Mouse (Mus musculus) liver, adult 2 months (tissue): ENCODE measurements around the gene Ssh2. TPM values are rescaled to one million over a fixed set of nuclear protein-coding genes. Genes with fewer than 3 reads are reported as not detected.

Experiments used
- DNase-seq: peaks from one replicate; pipeline ENCODE4 v3.0.0-alpha.2; 2011; ENCODE audit warnings: low read depth, low spot score; ENCODE audit errors: extremely low read depth
- H3K27ac ChIP-seq: fragments of 200-500 bp; replicated peaks from 2 replicates; pipeline ENCODE4 v1.5.1; 2012; ENCODE audit warnings: low read depth, mild to moderate bottlenecking, control low read depth, inconsistent platforms, low read length; ENCODE audit not compliant: insufficient read depth
- H3K27me3 ChIP-seq: fragments of 200-500 bp; 2 replicates; pipeline ENCODE4 v1.6.1; 2012; ENCODE audit warnings: mild to moderate bottlenecking, moderate library complexity, low read length, inconsistent platforms; ENCODE audit not compliant: control insufficient read depth, insufficient read depth
- H3K36me3 ChIP-seq: fragments of 200-500 bp; 2 replicates; pipeline ENCODE4 v1.6.1; 2012; ENCODE audit warnings: low read length, inconsistent platforms; ENCODE audit not compliant: control insufficient read depth, insufficient read depth
- H3K4me1 ChIP-seq: fragments of 200-500 bp; 2 replicates; pipeline ENCODE4 v1.6.1; 2011; ENCODE audit warnings: low read length; ENCODE audit not compliant: control insufficient read depth, insufficient read depth
- H3K4me3 ChIP-seq: fragments of 200-500 bp; 2 replicates; pipeline ENCODE4 v1.5.1; 2011; ENCODE audit warnings: low read depth, mild to moderate bottlenecking, control low read depth, low read length, moderate library complexity; ENCODE audit not compliant: insufficient read depth
- H3K79me2 ChIP-seq: fragments of 200-500 bp; 2 replicates; pipeline ENCODE4 v1.6.1; 2012; ENCODE audit warnings: inconsistent platforms, mild to moderate bottlenecking, low read length, moderate library complexity; ENCODE audit not compliant: control insufficient read depth, insufficient read depth
- H3K9ac ChIP-seq: fragments of 200-500 bp; 2 replicates; pipeline ENCODE4 v1.6.1; 2012; ENCODE audit warnings: low read depth, mild to moderate bottlenecking, control low read depth, inconsistent platforms, low read length
- CTCF ChIP-seq: fragments of 200-500 bp; IDR thresholded peaks from 2 replicates; pipeline ENCODE4 v1.5.1; 2011; ENCODE audit warnings: low read depth, low read length, control low read depth
- POLR2A ChIP-seq: fragments of 200-500 bp; IDR thresholded peaks from 2 replicates; pipeline ENCODE4 v1.6.1; 2011; ENCODE audit warnings: low read length, control low read depth; ENCODE audit not compliant: insufficient read depth; ENCODE audit errors: extremely low read depth
- WGBS: fragments of 180-500 bp; shearing (Covaris S2); methylation state at CpG from one replicate; pipeline ENCODE4 v1.1.7; 2018; 5-methylcytosine and 5-hydroxymethylcytosine counted together
- polyA plus RNA-seq: library from polyadenylated mRNA; depleted of rRNA; stranded (reverse); fragments of >200 nt; gene quantifications from 2 replicates; pipeline ENCODE4 v1.2.3, GENCODE M21; 2012
- total RNA-seq: library from RNA; depleted of rRNA; stranded (reverse); fragments of >200 nt; gene quantifications from 2 replicates; pipeline ENCODE4 v1.2.3, GENCODE M21; 2014

Ssh2 gene
- total and polyA plus RNA-seq, 2 experiments, result 3.7 to 20.1 TPM

- H3K9ac ChIP-seq, result no peak overlapping the region
- H3K36me3 ChIP-seq, result no peaks in the 10 kb centered on the region
- no peak overlapping the region for H3K4me3 ChIP-seq
- no peak for TF ChIP-seq POLR2A
- TF ChIP-seq CTCF, result no peak
- DNase-seq, result peak; percentile 90
- H3K27me3 ChIP-seq, result no peaks in the 10 kb centered on the region
- 19% methylated on average over 2 of the region's 2 CpGs for whole genome bisulfite sequencing
- H3K4me1 ChIP-seq, result peaks cover 16% of the 10 kb centered on the region
- H3K27ac ChIP-seq, result peak overlapping the region; percentile 77
- peaks cover 21% of the 10 kb centered on the region; the same call in 1 of the 2 replicates for H3K79me2 ChIP-seq
Measured at GRCm38 (mm10) chr11:77363476-77363875, 147.4 kb downstream of the Ssh2 start.

- peak overlapping the region; percentile 55 for H3K27ac ChIP-seq
Measured at GRCm38 (mm10) chr11:77364376-77364775, 148.3 kb downstream of the Ssh2 start.

GRCm38 (mm10) chr11:77365706-77366386 is 149.8 kb downstream of the Ssh2 start:
- no peaks in the 10 kb centered on the region for H3K36me3 ChIP-seq
- peaks cover 17% of the 10 kb centered on the region; the same call in 1 of the 2 replicates for H3K79me2 ChIP-seq
- no peak overlapping the region for H3K27ac ChIP-seq
- DNase-seq, result no peak
- H3K9ac ChIP-seq, result no peak overlapping the region
- TF ChIP-seq POLR2A (no peak), CTCF (no peak)
- 77% methylated on average over 6 of the region's 6 CpGs for WGBS
- peaks cover 14% of the 10 kb centered on the region for H3K4me1 ChIP-seq
- no peaks in the 10 kb centered on the region for H3K27me3 ChIP-seq
- no peak overlapping the region for H3K4me3 ChIP-seq

More at GRCm38 (mm10) chr11:77364376-77364775, 148.3 kb downstream of the Ssh2 start:
- Histone ChIP-seq H3K4me1 (peaks cover 14% of the 10 kb centered on the region), H3K4me3 (no peak overlapping the region), H3K27me3 (no peaks in the 10 kb centered on the region), H3K36me3 (no peaks in the 10 kb centered on the region), H3K9ac (no peak overlapping the region), H3K79me2 (peaks cover 21% of the 10 kb centered on the region; the same call in 1 of the 2 replicates)
- TF ChIP-seq POLR2A (no peak), CTCF (no peak)
- WGBS, result 10% methylated on average over 1 of the region's 1 CpGs
- DNase-seq, result peak; percentile 77

- 90% methylated on average over 9 of the region's 9 CpGs for WGBS
- no peak for DNase-seq
- Histone ChIP-seq H3K27me3 (no peaks in the 10 kb centered on the region), H3K4me1 (peaks cover 12% of the 10 kb centered on the region), H3K36me3 (no peaks in the 10 kb centered on the region), H3K27ac (no peak overlapping the region; the same call in 1 of the 2 replicates), H3K4me3 (no peak overlapping the region), H3K79me2 (peaks cover 20% of the 10 kb centered on the region; the same call in 1 of the 2 replicates), H3K9ac (no peak overlapping the region)
- TF ChIP-seq CTCF (no peak), POLR2A (no peak)
Measured at GRCm38 (mm10) chr11:77367541-77368270, 151.6 kb downstream of the Ssh2 start.

GRCm38 (mm10) chr11:77369188-77369840 is 153.2 kb downstream of the Ssh2 start:
- TF ChIP-seq POLR2A, result no peak
- TF ChIP-seq CTCF, result no peak
- Histone ChIP-seq H3K4me1 (peaks cover 6% of the 10 kb centered on the region; the same call in 1 of the 2 replicates), H3K27me3 (no peaks in the 10 kb centered on the region), H3K9ac (no peak overlapping the region), H3K79me2 (peaks cover 22% of the 10 kb centered on the region; the same call in 1 of the 2 replicates), H3K27ac (no peak overlapping the region), H3K4me3 (no peak overlapping the region), H3K36me3 (no peaks in the 10 kb centered on the region)
- 76% methylated on average over 2 of the region's 2 CpGs for WGBS
- DNase-seq, result no peak
